Mouse (Mus musculus): ENCODE measurements around the gene Fbxo10. TPM values are rescaled to one million over a fixed set of nuclear protein-coding genes. Genes with fewer than 3 reads are reported as not detected.
"Not testable (repeated sequence)": the region's sequence is repeated elsewhere in the genome, so short reads cannot be mapped to it uniquely, and the experiment has no call there.

Gene Fbxo10
- polyA plus RNA-seq, 1 experiment from 2014 or later: 18.0 TPM

- ATAC-seq: peak; percentile 6; the same call in 1 of the 2 replicates
- peak overlapping the region; percentile 87 for H3K27ac ChIP-seq (ENCODE audit: low read length)
- H3K4me2 ChIP-seq (ENCODE audit: low read length): peak overlapping the region; percentile 76
Observed at GRCm38 (mm10) chr4:45084895-45085290, 489 bp upstream of the Fbxo10 start.

GRCm38 (mm10) chr4:45083487-45083886 is 917 bp downstream of the Fbxo10 start:
- H3K4me2 ChIP-seq (ENCODE audit: low read length): peak overlapping the region; percentile 76
- ATAC-seq: no peak
- no peaks in the 10 kb centered on the region for H3K36me3 ChIP-seq (ENCODE audit: control insufficient read depth, insufficient read depth, low read length)
- 0% methylated on average over 8 of the region's 8 CpGs for WGBS
- no peaks in the 10 kb centered on the region for H3K27me3 ChIP-seq (ENCODE audit: control insufficient read depth, insufficient read depth, low read depth, low read length)
- H3K9me3 ChIP-seq (replicated peaks; ENCODE audit: control insufficient read depth, low read length, poor library complexity, severe bottlenecking): no peaks in the 10 kb centered on the region
- H3K4me3 ChIP-seq (ENCODE audit: low read depth, low read length): peak overlapping the region; percentile 78
- H3K27ac ChIP-seq (ENCODE audit: low read length): peak overlapping the region; percentile 68
- H3K9ac ChIP-seq (ENCODE audit: low read depth, low read length): peak overlapping the region; percentile 87
- H3K4me1 ChIP-seq (ENCODE audit: control insufficient read depth, insufficient read depth, low read length): peaks cover 12% of the 10 kb centered on the region

More at GRCm38 (mm10) chr4:45084895-45085290, 489 bp upstream of the Fbxo10 start:
- Histone ChIP-seq H3K9me3 (replicated peaks; ENCODE audit: control insufficient read depth, low read length, poor library complexity, severe bottlenecking) (no peaks in the 10 kb centered on the region), H3K4me1 (ENCODE audit: control insufficient read depth, insufficient read depth, low read length) (peaks cover 12% of the 10 kb centered on the region), H3K36me3 (ENCODE audit: control insufficient read depth, insufficient read depth, low read length) (no peaks in the 10 kb centered on the region), H3K9ac (ENCODE audit: low read depth, low read length) (peak overlapping the region; percentile 87), H3K27me3 (ENCODE audit: control insufficient read depth, insufficient read depth, low read depth, low read length) (no peaks in the 10 kb centered on the region), H3K4me3 (ENCODE audit: low read depth, low read length) (peak overlapping the region; percentile 78)
- WGBS: 45% methylated on average over 8 of the region's 8 CpGs

GRCm38 (mm10) chr4:45082951-45083350 is 1.5 kb downstream of the Fbxo10 start:
- Histone ChIP-seq H3K9me3 (replicated peaks; ENCODE audit: control insufficient read depth, low read length, poor library complexity, severe bottlenecking) (no peaks in the 10 kb centered on the region), H3K4me3 (ENCODE audit: low read depth, low read length) (peak overlapping the region; percentile 78), H3K4me2 (ENCODE audit: low read length) (peak overlapping the region; percentile 76), H3K27ac (ENCODE audit: low read length) (peak overlapping the region; percentile 68), H3K9ac (ENCODE audit: low read depth, low read length) (peak overlapping the region; percentile 87), H3K36me3 (ENCODE audit: control insufficient read depth, insufficient read depth, low read length) (no peaks in the 10 kb centered on the region), H3K4me1 (ENCODE audit: control insufficient read depth, insufficient read depth, low read length) (peaks cover 12% of the 10 kb centered on the region), H3K27me3 (ENCODE audit: control insufficient read depth, insufficient read depth, low read depth, low read length) (no peaks in the 10 kb centered on the region)
- ATAC-seq: 0 out of 2 replicates have a peak, but pooled peaks have one; percentile 16
- 56% methylated on average over 9 of the region's 9 CpGs for WGBS

GRCm38 (mm10) chr4:45081041-45081440 is 3.4 kb downstream of the Fbxo10 start:
- H3K36me3 ChIP-seq (ENCODE audit: control insufficient read depth, insufficient read depth, low read length); ATAC-seq; H3K9ac ChIP-seq (ENCODE audit: low read depth, low read length); H3K9me3 ChIP-seq (replicated peaks; ENCODE audit: control insufficient read depth, low read length, poor library complexity, severe bottlenecking); H3K27ac ChIP-seq (ENCODE audit: low read length); H3K4me2 ChIP-seq (ENCODE audit: low read length); H3K4me3 ChIP-seq (ENCODE audit: low read depth, low read length); H3K27me3 ChIP-seq (ENCODE audit: control insufficient read depth, insufficient read depth, low read depth, low read length): not testable (repeated sequence)
- 77% methylated on average over 4 of the region's 4 CpGs for WGBS
- peaks cover 12% of the 10 kb centered on the region for H3K4me1 ChIP-seq (ENCODE audit: control insufficient read depth, insufficient read depth, low read length)

DNA sequence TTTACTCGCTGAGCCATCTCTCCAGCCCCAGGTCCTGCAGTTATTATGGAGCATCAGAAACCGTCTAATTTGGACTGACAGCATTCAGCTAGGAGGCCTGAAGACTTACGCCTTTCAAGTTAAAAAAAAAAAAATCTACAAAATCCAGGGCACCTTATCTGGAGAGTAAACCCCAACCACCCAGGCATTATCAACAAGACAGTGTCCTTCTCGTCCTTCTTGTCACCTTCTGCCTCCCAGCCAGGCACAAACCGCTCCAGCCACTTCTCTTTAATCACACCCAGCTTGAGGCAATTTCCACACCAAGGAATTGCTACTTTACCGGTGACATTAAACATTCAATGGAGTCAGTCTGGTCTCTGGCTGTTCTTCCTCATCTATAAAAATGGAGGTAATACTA is 10.9 kb downstream of the Fbxo10 start:
- no peak overlapping the region for H3K4me2 ChIP-seq (ENCODE audit: low read length)
- 84% methylated on average over 6 of the region's 6 CpGs for WGBS
- H3K9ac ChIP-seq (ENCODE audit: low read depth, low read length): no peak overlapping the region
- H3K4me3 ChIP-seq (ENCODE audit: low read depth, low read length): no peak overlapping the region
- H3K4me1 ChIP-seq (ENCODE audit: control insufficient read depth, insufficient read depth, low read length): no peaks in the 10 kb centered on the region
- no peaks in the 10 kb centered on the region for H3K36me3 ChIP-seq (ENCODE audit: control insufficient read depth, insufficient read depth, low read length)
- H3K27me3 ChIP-seq (ENCODE audit: control insufficient read depth, insufficient read depth, low read depth, low read length): no peaks in the 10 kb centered on the region
- no peak overlapping the region for H3K27ac ChIP-seq (ENCODE audit: low read length)
- no peaks in the 10 kb centered on the region for H3K9me3 ChIP-seq (replicated peaks; ENCODE audit: control insufficient read depth, low read length, poor library complexity, severe bottlenecking)
- no peak for ATAC-seq

DNA sequence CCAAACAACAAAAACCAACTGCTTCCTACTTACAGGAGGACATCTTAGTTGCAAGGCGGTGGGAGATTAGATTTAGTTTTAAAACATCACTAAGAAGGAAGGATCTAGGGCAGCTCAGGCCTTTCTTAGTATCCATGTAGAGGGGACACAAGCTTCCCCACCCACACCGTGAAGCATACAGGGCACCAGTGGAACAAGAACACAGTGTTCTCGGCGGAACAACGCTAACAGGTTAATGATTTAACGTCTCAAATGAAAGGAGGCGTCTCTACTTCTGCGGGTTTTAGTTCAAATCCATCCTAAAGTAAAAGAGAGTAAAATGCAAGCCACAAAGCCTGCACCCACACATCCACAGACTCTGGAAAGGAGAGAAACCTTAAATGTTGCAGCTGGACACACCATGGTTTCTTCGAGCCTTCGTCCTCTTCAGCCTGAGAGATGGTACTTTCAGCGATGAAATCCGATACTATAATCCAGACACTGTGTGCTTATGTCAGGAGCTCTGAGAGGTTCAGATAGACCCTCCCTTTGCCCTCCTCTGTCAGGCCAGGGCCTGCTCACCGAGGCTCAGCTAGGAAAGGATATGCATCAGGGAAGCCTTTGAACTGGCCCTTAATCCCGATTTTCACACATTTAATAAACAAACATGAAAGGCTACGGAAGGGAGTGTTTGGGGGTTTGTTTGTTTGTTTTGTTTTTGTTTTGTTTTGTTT is 12.0 kb downstream of the Fbxo10 start:
- Histone ChIP-seq H3K4me1 (ENCODE audit: control insufficient read depth, insufficient read depth, low read length) (no peaks in the 10 kb centered on the region), H3K4me3 (ENCODE audit: low read depth, low read length) (no peak overlapping the region), H3K4me2 (ENCODE audit: low read length) (no peak overlapping the region), H3K27ac (ENCODE audit: low read length) (no peak overlapping the region), H3K9ac (ENCODE audit: low read depth, low read length) (no peak overlapping the region), H3K36me3 (ENCODE audit: control insufficient read depth, insufficient read depth, low read length) (no peaks in the 10 kb centered on the region), H3K27me3 (ENCODE audit: control insufficient read depth, insufficient read depth, low read depth, low read length) (no peaks in the 10 kb centered on the region), H3K9me3 (replicated peaks; ENCODE audit: control insufficient read depth, low read length, poor library complexity, severe bottlenecking) (no peaks in the 10 kb centered on the region)
- no peak for ATAC-seq
- WGBS: 77% methylated on average over 15 of the region's 15 CpGs

- WGBS: 82% methylated on average over 4 of the region's 4 CpGs
- H3K4me1 ChIP-seq (ENCODE audit: control insufficient read depth, insufficient read depth, low read length): no peaks in the 10 kb centered on the region
- no peak for ATAC-seq
- H3K36me3 ChIP-seq (ENCODE audit: control insufficient read depth, insufficient read depth, low read length): no peaks in the 10 kb centered on the region
- no peak overlapping the region for H3K9ac ChIP-seq (ENCODE audit: low read depth, low read length)
- no peak overlapping the region for H3K27ac ChIP-seq (ENCODE audit: low read length)
- no peaks in the 10 kb centered on the region for H3K9me3 ChIP-seq (replicated peaks; ENCODE audit: control insufficient read depth, low read length, poor library complexity, severe bottlenecking)
- no peak overlapping the region for H3K4me3 ChIP-seq (ENCODE audit: low read depth, low read length)
- no peak overlapping the region for H3K4me2 ChIP-seq (ENCODE audit: low read length)
- H3K27me3 ChIP-seq (ENCODE audit: control insufficient read depth, insufficient read depth, low read depth, low read length): no peaks in the 10 kb centered on the region
Observed at GRCm38 (mm10) chr4:45067742-45068141, 16.7 kb downstream of the Fbxo10 start.

- no peak overlapping the region for H3K27ac ChIP-seq (ENCODE audit: low read length)
- 37% methylated on average over 2 of the region's 2 CpGs for WGBS
- no peak for ATAC-seq
Observed at GRCm38 (mm10) chr4:45066036-45066730, 18.2 kb downstream of the Fbxo10 start.

GRCm38 (mm10) chr4:45064577-45064976 is 19.8 kb downstream of the Fbxo10 start:
- Histone ChIP-seq H3K36me3 (ENCODE audit: control insufficient read depth, insufficient read depth, low read length) (0 out of 2 replicates have a peak, but pooled peaks cover 3% of the 10 kb centered on the region), H3K4me2 (ENCODE audit: low read length) (no peak overlapping the region), H3K4me1 (ENCODE audit: control insufficient read depth, insufficient read depth, low read length) (no peaks in the 10 kb centered on the region), H3K9me3 (replicated peaks; ENCODE audit: control insufficient read depth, low read length, poor library complexity, severe bottlenecking) (no peaks in the 10 kb centered on the region), H3K27ac (ENCODE audit: low read length) (no peak overlapping the region), H3K9ac (ENCODE audit: low read depth, low read length) (no peak overlapping the region), H3K27me3 (ENCODE audit: control insufficient read depth, insufficient read depth, low read depth, low read length) (no peaks in the 10 kb centered on the region), H3K4me3 (ENCODE audit: low read depth, low read length) (no peak overlapping the region)
- ATAC-seq: no peak
- whole genome bisulfite sequencing: 82% methylated on average over 2 of the region's 2 CpGs

More at GRCm38 (mm10) chr4:45066036-45066730, 18.2 kb downstream of the Fbxo10 start:
- H3K9me3 ChIP-seq (replicated peaks; ENCODE audit: control insufficient read depth, low read length, poor library complexity, severe bottlenecking): no peaks in the 10 kb centered on the region
- 0 out of 2 replicates have a peak, but pooled peaks cover 3% of the 10 kb centered on the region for H3K36me3 ChIP-seq (ENCODE audit: control insufficient read depth, insufficient read depth, low read length)
- H3K9ac ChIP-seq (ENCODE audit: low read depth, low read length): no peak overlapping the region
- no peaks in the 10 kb centered on the region for H3K4me1 ChIP-seq (ENCODE audit: control insufficient read depth, insufficient read depth, low read length)
- no peaks in the 10 kb centered on the region for H3K27me3 ChIP-seq (ENCODE audit: control insufficient read depth, insufficient read depth, low read depth, low read length)
- no peak overlapping the region for H3K4me3 ChIP-seq (ENCODE audit: low read depth, low read length)
- H3K4me2 ChIP-seq (ENCODE audit: low read length): no peak overlapping the region

Data from midbrain, embryonic 16.5 days (tissue).